Mouse (Mus musculus): ENCODE data around the gene Gm21958.
"Not testable (repeated sequence)": the region's sequence is repeated elsewhere in the genome, so short reads cannot be mapped to it uniquely, and the experiment has no call there.

Gm21958 gene

GRCm38 (mm10) chr3:54723741-54724500 is 9.8 kb upstream of the Gm21958 start:
- DNase-seq (ENCODE audit: extremely low spot score, low spot score) = no peak

- no peak for DNase-seq (ENCODE audit: extremely low spot score, low spot score)
Observed at GRCm38 (mm10) chr3:54718947-54719346, 4.8 kb upstream of the Gm21958 start.

DNA sequence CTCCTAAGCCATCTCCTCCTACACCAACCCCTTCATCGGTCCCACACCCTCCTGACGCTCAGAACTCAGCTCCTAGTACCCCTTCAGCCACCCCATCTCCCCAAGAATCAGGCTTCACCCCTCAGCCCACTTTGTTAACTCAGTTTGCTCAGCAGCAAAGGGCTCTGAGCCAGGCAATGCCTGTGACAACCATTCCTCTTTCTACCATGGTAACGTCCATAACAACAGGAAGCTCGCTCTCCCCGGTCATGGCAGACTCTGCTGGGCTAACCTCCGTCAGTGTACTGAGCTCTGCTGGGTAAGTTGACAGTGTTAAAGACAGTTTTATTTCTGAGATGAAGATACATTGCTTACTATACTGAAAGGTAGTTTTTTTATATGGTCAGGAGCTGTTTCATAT is 3.2 kb upstream of the Gm21958 start:
- no peak for DNase-seq (ENCODE audit: extremely low spot score, low spot score)

GRCm38 (mm10) chr3:54715461-54715860 is 1.3 kb upstream of the Gm21958 start:
- DNase-seq (ENCODE audit: extremely low spot score, low spot score) = no peak

- no peak for DNase-seq (ENCODE audit: extremely low spot score, low spot score)
Observed at GRCm38 (mm10) chr3:54708972-54709371, 5.2 kb downstream of the Gm21958 start.

GRCm38 (mm10) chr3:54704106-54704505 is 10.0 kb downstream of the Gm21958 start:
- not testable (repeated sequence) for DNase-seq (ENCODE audit: extremely low spot score, low spot score)

- no peak for DNase-seq (ENCODE audit: extremely low spot score, low spot score)
Observed at GRCm38 (mm10) chr3:54699759-54700301, 14.3 kb downstream of the Gm21958 start.

DNA sequence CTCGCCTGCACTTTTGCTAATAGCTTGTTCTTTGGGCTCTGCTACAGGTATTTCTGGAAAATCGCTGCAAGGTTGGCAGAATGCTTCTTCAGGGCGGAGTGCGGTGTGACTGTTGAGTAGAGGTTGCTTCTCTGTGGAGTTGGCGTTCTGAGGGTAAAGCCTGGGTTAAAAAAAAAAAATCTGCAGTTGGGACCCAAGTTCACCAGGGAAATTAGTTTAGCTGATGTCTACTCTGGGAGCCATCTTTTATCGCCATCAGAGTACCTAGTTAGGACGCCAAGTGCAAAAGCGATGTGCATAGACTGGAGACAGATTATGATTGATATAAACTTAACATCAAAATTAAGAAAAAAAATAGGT is 21.1 kb downstream of the Gm21958 start:
- DNase-seq (ENCODE audit: extremely low spot score, low spot score) = no peak

- peak; percentile 94 for DNase-seq (ENCODE audit: extremely low spot score, low spot score)
Observed at GRCm38 (mm10) chr3:54692202-54693055, 21.7 kb downstream of the Gm21958 start, which contains the start of gene Supt20. TSS of gene Supt20 (plus strand) at chr3:54692807.

DNA sequence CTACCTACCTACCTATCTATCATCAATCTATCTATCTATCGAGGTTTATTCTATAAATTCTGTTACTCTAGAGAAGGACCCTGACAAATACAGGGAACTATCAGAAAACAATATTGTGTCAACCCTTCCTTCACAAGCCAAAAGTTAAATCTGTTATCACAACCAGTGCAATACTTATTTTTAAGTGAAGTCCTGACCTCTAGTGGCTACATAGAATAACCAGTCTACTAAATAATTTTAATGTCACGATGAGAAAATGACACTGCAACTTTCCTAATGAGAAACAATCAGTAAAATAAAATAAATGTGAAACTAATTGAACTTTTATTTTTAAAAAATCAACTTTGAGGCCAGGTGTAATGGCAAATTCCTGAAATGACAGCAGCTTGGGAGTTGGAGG is 25.1 kb downstream of the Gm21958 start:
- no peak for DNase-seq (ENCODE audit: extremely low spot score, low spot score)

DNA sequence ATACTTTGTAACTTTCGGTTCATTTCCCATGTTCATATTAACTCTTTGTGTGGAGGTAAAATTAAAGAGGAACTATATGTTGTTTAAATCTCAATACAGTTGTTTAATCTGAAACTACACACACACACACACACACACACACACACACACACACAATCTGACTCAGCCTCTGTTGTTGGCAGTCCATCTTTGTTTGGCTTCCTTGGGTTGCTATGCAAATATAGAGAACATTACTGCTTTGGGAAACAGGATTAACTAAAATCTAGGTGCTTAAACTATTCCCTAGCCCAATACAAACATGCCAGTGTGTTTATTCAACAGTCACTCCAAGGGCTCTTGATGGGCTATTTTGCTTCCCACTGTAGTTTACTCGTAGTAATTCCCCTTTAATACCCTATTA is 26.9 kb downstream of the Gm21958 start:
- DNase-seq (ENCODE audit: extremely low spot score, low spot score) = no peak

DNA sequence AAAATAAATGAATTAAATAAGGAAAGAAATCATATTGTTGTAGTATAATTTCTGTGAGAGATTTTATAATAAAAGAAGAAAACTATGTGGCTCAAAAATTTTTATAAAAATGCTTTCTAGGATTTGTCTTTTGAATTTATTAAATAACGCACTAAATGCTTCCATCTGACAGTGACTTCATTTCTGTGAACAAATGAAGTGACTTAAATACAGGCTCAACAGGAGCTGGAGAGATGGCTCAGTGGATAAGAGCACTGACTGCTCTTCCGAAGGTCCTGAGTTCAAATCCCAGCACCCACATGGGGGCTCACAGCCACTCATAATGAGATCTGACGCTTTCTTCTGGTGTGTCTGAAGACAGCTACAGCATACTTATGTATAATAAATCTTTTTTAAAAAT is 29.0 kb downstream of the Gm21958 start:
- DNase-seq (ENCODE audit: extremely low spot score, low spot score) = no peak

DNA sequence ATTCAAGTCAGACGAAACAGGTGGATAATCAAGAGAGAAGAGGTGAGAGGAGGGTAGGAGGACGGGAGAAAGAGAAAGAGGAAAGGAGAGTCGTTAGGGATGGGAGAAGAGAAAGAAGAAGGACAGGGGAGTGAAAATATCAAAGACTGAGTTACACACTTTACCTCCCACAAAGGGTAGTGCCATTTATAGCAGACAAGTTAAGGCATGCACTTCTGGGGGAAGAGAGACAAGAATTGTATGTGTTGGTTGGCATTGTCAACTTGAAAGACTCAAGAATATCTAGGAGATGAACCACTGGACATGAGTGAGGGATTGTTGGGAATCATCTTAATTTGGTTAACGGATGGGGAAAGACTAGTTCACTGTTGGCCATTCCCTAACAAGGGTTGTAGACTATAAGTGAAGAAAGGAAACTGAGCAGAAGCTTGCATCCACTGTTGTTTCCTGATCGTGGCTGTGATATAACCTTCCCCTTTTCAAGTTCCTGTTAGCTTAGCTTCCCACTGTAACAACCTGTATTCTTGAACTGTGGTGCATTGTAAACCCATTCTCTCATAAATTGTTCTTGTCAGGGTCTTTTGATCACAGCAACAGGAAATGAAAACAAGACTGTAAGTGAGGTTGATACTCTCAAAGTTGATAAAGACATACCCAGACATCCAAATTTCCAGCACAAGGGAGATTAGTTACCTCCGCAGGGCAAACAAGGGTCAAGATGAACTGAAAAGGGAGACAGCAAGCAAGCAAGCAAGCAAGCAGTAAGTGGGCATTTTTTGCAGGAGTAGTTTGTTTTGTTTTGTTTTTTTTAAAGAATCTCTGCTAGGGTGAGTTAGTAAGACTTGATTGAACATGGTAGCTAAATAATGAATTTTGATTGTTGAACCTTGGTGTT is 32.6 kb downstream of the Gm21958 start:
- DNase-seq (ENCODE audit: extremely low spot score, low spot score) = no peak

DNA sequence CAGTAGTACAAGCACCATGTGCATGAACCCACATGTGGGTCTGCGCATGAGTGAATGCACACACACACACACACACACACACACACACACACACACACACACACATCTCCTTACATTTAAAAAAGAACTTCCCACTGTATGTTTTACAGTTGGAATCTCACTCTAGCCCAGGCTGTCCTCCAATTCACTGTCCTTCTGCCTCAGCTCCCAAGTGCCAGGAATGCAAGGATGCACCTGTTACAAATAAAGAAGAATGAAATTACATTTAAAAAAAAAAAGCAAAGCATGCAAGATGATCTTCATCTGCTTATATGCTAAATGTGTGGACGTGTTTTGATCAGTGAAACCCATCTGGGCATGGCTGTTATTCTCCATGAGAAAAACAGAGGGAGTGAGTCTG is 37.3 kb downstream of the Gm21958 start:
- DNase-seq (ENCODE audit: extremely low spot score, low spot score) = no peak

DNA sequence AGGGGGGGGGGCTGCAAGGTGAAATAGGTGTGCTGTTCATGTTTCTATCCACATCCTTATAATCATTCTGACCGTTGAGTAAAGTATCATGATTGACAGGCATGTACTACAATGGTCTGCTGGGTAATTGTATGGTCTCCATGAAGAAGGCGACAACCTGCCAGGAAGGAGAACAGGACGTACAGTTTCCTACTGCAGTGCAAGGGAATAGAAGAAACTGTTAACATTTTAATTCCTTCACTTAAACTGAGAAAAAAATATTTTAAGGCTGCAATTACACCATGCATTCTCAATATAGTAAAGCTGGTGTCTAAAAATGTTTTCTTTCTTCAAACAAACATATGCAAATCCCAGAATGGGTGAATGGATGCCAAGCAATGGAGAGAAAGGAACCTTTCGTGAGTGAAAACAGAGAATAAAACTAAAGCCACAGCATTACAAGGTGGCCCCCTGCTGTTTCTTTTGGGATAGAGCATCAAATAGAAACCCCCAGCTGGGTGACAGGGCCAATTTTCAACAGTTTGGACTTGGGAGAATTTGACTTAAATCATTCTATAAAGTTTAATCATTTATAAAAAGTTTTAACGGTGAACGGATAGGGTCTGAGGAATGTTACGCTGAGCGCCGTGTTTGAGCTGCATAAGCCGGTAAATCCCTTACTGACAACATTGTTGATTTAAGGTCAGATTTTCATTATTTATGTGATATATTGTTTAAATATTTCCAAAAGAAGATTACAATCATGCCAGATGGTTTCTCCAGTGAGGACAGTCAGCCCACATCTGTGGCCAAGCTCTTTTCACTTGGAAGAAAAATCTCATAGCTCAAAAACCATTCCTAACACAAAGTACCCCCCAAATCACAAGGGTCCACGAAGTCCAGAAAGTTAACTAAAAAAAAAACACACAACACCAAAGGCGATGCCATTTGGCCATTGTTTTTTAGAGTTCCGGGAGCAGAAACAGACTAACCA is 41.3 kb downstream of the Gm21958 start:
- peak; percentile 17 for DNase-seq (ENCODE audit: extremely low spot score, low spot score)

GRCm38 (mm10) chr3:54672111-54672510 is 42.0 kb downstream of the Gm21958 start:
- no peak for DNase-seq (ENCODE audit: extremely low spot score, low spot score)

DNA sequence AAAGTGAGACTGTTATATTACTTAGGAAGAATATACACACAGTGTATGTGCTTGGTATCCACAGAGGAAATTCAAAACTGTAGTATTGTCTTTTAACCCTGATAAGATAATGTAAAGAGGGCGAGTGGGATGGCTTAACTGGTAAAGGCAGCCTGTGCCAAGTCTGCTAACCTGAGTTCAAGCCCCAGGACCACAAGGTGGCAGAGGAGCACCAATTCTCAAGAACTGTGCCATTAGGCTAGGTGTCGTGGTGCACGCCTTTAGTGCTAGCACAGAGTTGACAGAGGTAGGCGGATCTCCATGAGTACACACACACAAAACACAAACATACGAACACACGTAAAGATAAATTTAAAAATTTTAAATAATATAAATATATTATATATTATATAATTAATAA is 44.6 kb downstream of the Gm21958 start:
- no peak for DNase-seq (ENCODE audit: extremely low spot score, low spot score)

DNA sequence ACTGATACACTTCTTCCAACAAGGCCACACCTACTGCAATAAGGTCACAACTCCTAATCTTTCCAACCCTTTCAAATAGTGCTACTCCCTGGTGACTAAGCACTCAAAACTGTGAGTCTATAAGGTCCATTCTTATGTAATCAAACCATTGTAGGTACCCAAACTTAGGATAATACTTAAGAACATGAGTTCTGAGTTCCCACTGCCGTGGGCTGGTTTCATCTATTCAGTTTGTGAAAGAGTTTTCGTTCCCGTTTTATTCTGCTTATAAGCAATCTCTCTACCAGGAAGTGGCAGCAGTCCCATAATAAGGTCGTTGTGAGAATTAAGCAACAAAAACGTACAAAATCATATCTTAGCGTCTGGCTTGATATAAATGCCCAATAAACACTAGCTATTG is 45.4 kb downstream of the Gm21958 start:
- no peak for DNase-seq (ENCODE audit: extremely low spot score, low spot score)

DNA sequence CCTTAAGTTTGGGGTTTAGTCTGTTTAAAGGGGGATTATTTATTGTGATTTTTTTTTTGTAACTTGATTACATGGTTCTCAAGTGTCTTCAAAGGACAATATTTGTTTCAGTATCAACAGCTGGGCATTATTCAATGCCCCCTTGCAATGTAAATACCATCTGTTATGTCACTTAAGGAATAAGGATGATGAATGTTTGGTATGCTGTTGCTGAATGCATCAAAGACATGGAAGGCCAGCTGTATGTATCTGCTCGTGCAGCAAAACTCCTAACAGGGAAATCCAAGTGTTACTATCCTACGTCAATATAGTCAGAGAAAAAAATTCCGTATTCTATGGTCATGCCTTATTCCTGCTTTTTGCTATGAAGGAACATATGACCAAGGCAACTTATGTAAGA is 46.0 kb downstream of the Gm21958 start:
- no peak for DNase-seq (ENCODE audit: extremely low spot score, low spot score)

Measured in neural tube, embryonic 10.5 days (tissue).